Mouse (Mus musculus) bone marrow, adult 2 months (tissue): Measurements from ENCODE around the gene Gm10974. TPM values are rescaled to one million over a fixed set of nuclear protein-coding genes. Genes with fewer than 3 reads are reported as not detected.

Experiments used
- H3K27ac ChIP-seq: fragments of 200-500 bp; 2 replicates; pipeline ENCODE4 v1.5.1; 2012; ENCODE audit warnings: low read depth, mild to moderate bottlenecking, control low read depth, inconsistent platforms, low read length; ENCODE audit not compliant: control insufficient read depth, poor library complexity, insufficient read depth
- H3K4me1 ChIP-seq: fragments of 200-500 bp; 2 replicates; pipeline ENCODE4 v1.6.1; 2011; ENCODE audit warnings: low read length; ENCODE audit not compliant: control insufficient read depth, insufficient read depth
- H3K4me3 ChIP-seq: fragments of 200-500 bp; replicated peaks from 2 replicates; pipeline ENCODE3; 2011; ENCODE audit warnings: mild to moderate bottlenecking, low read depth, low read length, control low read depth; ENCODE audit not compliant: control insufficient read depth
- CTCF ChIP-seq: fragments of 200-500 bp; IDR thresholded peaks from 2 replicates; pipeline ENCODE4 v1.5.1; 2011; ENCODE audit warnings: low read length, control low read depth; ENCODE audit not compliant: control insufficient read depth, insufficient read depth
- POLR2A ChIP-seq: fragments of 200-500 bp; IDR thresholded peaks from 2 replicates; pipeline ENCODE4 v1.6.1; 2011; ENCODE audit warnings: low read depth, mild to moderate bottlenecking, control low read depth, low read length, borderline replicate concordance; ENCODE audit not compliant: control insufficient read depth
- WGBS: fragments of 180-500 bp; shearing (Covaris S2); methylation state at CpG from one replicate; pipeline ENCODE4 v1.1.7; 2018; 5-methylcytosine and 5-hydroxymethylcytosine counted together
- polyA plus RNA-seq: library from polyadenylated mRNA; stranded (reverse); fragments of >200 nt; gene quantifications from 2 replicates; pipeline ENCODE4 v1.2.4, GENCODE M21; 2011; ENCODE audit warnings: low replicate concordance; ENCODE audit not compliant: missing spikeins, insufficient read depth, insufficient read length

The Gm10974 gene
- polyA plus RNA-seq, 1 experiment, result not detected

DNA sequence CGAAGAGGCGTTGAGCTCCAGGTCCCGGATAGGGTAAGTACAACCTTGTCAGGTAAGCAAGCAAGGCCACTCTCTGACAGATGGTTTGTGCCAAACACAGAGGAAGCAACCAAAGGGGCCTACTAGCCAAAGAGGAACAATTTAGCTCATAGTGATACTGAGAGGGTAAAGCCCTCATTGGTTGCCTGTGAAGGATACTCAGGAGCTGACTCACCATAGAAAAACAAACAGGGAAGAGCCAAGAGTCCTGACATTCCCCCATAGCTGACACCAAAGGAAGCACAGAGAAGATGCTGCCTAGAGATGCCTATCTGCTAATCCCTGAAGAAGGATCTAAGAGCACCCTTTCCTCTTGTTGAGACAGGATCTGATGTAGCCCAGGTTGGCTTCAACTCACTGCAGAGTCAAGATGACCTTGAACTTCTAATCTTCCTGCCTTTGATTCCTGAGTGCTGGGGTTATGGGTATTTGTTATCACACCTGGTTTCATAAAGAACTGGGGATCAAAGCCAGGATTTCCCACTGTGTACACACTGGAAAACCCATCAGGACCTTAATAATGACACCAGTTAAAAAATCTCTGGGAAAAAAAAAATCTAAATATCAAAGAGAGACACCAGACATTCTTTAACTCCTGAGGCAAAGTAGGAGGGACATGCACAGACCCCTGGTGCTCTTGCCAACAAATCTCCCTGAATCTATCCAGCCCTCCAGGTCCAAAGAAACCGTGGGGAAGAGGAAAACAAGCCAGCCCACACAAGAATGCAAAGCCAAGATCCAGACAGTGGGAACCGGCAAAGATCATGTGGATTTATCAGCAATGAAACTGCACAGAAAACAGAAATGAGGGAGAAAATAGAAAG lies 3.6 kb downstream of the Gm10974 start:
- WGBS, result 82% methylated on average over 5 of the region's 5 CpGs
- no peak overlapping the region for H3K4me3 ChIP-seq
- H3K4me1 ChIP-seq, result no peaks in the 10 kb centered on the region
- TF ChIP-seq POLR2A (no peak), CTCF (no peak)
- H3K27ac ChIP-seq, result no peak overlapping the region

DNA sequence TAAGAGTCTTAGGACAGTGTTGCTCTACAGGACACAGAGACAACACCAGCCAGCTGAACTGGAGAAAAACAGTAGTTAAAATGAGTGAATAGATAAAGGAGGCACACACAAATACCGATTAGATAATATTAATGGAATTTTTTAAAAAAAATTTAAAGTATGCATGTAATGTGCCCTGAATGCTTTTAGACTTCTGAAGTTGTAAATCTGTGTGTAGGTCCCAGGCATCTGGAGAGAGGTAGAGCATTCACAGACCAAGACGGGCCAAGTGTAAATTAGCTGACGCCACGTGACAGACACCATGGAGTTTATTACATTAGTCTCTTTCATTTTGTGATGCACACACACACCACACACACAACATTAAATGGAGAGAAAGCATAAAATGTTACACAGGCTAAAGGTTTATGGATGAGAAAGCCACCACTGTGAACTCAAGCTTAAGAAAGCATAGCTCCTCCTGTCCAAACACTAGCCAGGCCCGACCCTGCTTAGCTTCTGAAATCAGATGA lies 4.3 kb downstream of the Gm10974 start:
- TF ChIP-seq CTCF, result no peak
- TF ChIP-seq POLR2A, result no peak
- H3K27ac ChIP-seq, result no peak overlapping the region
- WGBS, result 81% methylated on average over 5 of the region's 5 CpGs

DNA sequence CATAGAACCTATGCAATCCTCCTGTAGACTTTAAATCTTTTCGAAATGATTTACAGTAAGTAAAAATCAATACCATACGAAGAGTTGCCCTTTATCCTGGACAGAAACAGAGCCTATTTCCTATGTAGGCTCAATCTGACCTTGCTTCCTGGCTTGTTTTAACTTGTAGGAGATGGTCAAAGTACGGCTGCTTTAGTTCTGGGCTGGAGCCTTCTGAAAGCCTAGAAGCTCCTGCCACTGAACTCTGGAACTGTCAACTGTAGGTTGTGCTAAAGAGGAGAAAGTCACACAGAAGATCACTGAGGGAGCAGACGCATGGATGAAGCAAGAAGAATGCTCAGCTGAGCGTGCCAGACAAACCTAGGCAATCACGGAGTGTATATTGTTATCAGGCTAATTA lies 5.3 kb downstream of the Gm10974 start:
- Histone ChIP-seq H3K27ac (no peak overlapping the region), H3K4me1 (no peaks in the 10 kb centered on the region), H3K4me3 (no peak overlapping the region)
- 85% methylated on average over 6 of the region's 6 CpGs for WGBS
- TF ChIP-seq POLR2A (no peak), CTCF (no peak)

More for the DNA sequence above, 4.3 kb downstream of the Gm10974 start:
- Histone ChIP-seq H3K4me3 (no peak overlapping the region), H3K4me1 (no peaks in the 10 kb centered on the region)

DNA sequence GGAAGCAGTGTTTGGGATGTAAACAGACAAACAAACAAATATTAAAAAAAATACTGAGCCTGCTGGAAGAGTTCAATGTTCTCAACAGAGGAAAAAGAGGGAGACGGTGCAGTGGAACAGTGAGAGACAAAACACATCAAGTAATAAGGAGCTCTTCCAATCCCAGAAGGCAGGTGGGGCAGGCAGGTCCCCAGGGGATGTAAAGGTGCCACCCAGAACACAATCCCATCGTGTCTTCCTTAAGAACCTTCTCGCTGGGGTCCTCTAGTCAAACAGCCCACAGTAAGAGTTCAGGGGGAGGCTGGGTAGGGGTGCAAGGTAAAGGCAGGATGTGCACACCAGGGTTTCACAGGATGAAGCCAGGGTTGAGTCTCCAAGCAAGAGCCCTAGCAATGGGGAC lies 7.7 kb downstream of the Gm10974 start:
- WGBS, result 86% methylated on average over 3 of the region's 3 CpGs
- Histone ChIP-seq H3K4me1 (no peaks in the 10 kb centered on the region; the same call in 1 of the 2 replicates), H3K4me3 (no peak overlapping the region), H3K27ac (no peak overlapping the region)
- TF ChIP-seq CTCF, result no peak
- no peak for TF ChIP-seq POLR2A

DNA sequence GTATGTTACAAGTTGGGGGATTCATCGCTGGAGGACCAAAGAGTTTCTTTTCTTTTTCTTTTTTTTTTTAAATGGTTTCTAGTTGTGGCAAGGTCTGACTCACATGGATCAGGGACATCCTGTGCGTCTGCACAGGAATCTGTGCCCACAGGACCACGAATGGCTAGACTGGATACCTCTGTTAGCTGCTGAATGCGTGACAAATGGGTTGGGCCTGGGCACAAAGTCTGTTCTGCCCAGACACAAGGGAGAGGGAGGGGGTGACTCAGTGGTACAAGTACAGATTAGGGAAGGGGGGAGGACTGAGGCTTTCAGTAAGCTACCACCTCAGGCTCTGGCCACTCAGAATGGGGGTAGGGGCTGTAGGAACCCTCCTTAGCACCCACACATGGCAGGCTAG lies 10.0 kb downstream of the Gm10974 start:
- TF ChIP-seq CTCF, result no peak
- TF ChIP-seq POLR2A, result no peak
- H3K4me1 ChIP-seq, result no peaks in the 10 kb centered on the region; the same call in 1 of the 2 replicates
- no peak overlapping the region for H3K27ac ChIP-seq
- H3K4me3 ChIP-seq, result no peak overlapping the region
- 70% methylated on average over 4 of the region's 4 CpGs for WGBS

DNA sequence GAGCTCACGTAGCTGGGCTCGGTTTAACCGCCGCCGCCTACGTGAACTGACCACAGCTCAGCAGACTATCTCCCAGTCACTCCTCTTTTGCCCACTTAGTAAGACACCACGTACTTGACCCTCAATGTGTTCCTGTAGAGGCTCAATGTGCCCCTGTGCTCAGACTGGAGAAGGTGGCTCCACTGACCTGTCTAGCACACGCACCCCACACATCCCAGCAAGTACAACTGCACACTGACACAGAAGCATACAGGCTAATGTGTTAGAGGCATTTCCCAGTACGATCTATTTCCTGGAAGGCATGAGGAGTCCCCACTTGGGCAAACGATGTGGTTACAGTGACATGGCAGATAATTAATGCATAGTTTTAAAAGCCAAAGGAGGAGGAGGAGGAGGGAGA lies 10.9 kb downstream of the Gm10974 start:
- TF ChIP-seq CTCF (no peak), POLR2A (no peak)
- H3K27ac ChIP-seq, result no peak overlapping the region
- 71% methylated on average over 10 of the region's 10 CpGs for WGBS
- no peak overlapping the region for H3K4me3 ChIP-seq
- H3K4me1 ChIP-seq, result no peaks in the 10 kb centered on the region; the same call in 1 of the 2 replicates

DNA sequence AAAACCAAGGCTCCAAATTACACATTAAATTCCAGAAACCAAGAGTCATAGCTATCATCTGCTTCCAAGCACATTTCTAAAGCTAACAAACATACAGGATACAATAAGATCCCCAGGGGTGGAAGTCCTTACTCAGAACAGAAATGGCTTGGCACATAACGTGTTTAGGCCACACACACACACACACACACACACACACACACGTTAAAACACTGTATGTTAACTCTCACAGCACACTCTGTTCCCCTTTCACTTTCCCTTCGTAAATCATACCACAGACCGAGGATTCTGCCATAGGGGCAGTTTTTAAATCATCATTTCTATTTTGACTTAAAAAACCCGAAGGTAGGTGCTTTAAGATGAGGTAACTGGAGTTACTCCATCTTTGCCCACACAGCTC lies 18.5 kb downstream of the Gm10974 start:
- H3K27ac ChIP-seq, result no peak overlapping the region; the same call in 1 of the 2 replicates
- H3K4me3 ChIP-seq, result no peak overlapping the region
- no peaks in the 10 kb centered on the region; the same call in 1 of the 2 replicates for H3K4me1 ChIP-seq
- TF ChIP-seq POLR2A (no peak), CTCF (no peak)
- 3% methylated on average over 5 of the region's 5 CpGs for WGBS

DNA sequence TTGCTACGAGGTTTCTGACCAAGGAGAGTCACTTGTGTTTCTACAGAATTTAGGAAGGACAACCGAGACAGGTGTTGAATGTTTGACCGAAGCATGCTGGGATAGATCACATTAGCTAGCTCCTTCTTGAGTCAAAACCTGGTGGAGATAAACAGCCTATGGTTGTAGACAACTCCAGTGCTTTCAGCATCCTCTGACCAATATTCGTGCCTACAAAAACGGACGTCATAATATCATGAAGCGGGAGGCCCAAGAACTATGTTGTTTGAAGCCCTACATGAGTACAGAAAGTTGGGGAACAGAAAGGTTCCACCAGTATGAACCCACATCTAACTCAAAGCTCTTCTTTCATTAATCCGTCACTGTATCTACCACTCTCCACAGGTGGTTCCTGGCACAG lies 19.2 kb downstream of the Gm10974 start:
- WGBS, result 69% methylated on average over 8 of the region's 8 CpGs
- no peak for TF ChIP-seq CTCF
- no peak for TF ChIP-seq POLR2A
- Histone ChIP-seq H3K4me3 (no peak overlapping the region), H3K27ac (no peak overlapping the region), H3K4me1 (no peaks in the 10 kb centered on the region; the same call in 1 of the 2 replicates)

DNA sequence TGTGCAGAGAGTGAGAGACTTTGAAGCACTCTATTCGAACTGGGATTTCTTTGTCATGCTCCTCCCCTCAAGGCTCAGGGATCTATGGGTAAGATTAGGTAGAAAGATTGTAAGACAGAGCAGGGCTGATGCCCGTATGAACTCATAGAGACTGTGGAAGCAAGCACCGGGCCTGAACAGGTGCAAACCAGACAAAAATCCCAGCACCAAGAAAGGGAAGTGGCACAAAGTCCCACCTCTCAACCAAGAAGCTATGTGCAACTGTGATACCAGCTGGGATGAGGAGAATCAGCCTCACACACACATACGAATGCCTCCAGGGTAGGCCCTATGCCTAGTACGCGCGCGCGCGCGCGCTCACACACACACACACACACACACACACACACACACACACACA lies 20.1 kb downstream of the Gm10974 start:
- 69% methylated on average over 12 of the region's 12 CpGs for WGBS

More for the DNA sequence above, 20.1 kb downstream of the Gm10974 start:
- no peaks in the 10 kb centered on the region; the same call in 1 of the 2 replicates for H3K4me1 ChIP-seq
- H3K4me3 ChIP-seq, result no peak overlapping the region
- H3K27ac ChIP-seq, result no peak overlapping the region
- TF ChIP-seq POLR2A (no peak), CTCF (no peak)
